Mouse (Mus musculus) subcutaneous adipose tissue, adult 2 months (tissue): Measurements from ENCODE around the gene Vmn1r25. TPM values are rescaled to one million over a fixed set of nuclear protein-coding genes. Genes with fewer than 3 reads are reported as not detected.

Experiments used
- polyA plus RNA-seq: library from polyadenylated mRNA; depleted of rRNA; stranded (reverse); fragments of >200 nt; gene quantifications from 2 replicates; pipeline ENCODE4 v1.2.3, GENCODE M21; 2012; ENCODE audit warnings: low replicate concordance; rRNA removed

The Vmn1r25 gene
- not detected in 2 replicates for polyA plus RNA-seq

DNA sequence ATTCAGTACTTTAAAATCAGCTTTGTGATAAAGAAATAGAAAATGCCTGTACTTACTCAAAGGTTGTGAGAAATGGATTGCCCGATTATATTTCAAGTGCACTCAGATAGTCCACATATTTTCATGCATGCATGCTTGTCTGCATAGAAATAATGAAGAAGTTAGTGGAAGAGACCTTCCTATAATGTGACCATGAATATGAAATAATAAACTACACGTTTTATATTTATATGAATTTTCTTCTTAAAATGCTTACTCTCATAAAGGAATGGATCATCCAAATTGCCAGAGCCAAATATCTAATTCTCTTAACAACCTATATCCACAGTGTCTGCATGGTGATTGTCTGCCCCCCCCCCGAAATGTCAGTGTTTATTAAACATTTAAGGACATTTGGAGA is at the start of gene Vmn1r25:
Vmn1r25 (minus strand) TSS at position 101 of the 400 bp plus-strand sequence.

GRCm38 (mm10) chr6:58015059-58015458 is 34.4 kb upstream of the Vmn1r25 start, which contains the start of gene Vmn1r26:
Vmn1r26 (minus strand) TSS chr6:58015159.

GRCm38 (mm10) chr6:57961403-57961802 is 19.2 kb downstream of the Vmn1r25 start, which contains the start of gene Vmn1r24:
Vmn1r24 (minus strand) TSS chr6:57961503.

Other genes with a start within 250 kb of the Vmn1r25 start
- 5.6 and 20.5 TPM in 2 replicates for gene Vopp1, start 155.7 kb downstream of the Vmn1r25 start, polyA plus RNA-seq
- not detected in 2 replicates for gene Vmn1r21, start 130.5 kb downstream of the Vmn1r25 start, polyA plus RNA-seq
- not detected in 2 replicates for gene Vmn1r22, start 72.8 kb downstream of the Vmn1r25 start, polyA plus RNA-seq
- not detected in 2 replicates for gene Vmn1r23, start 54.0 kb downstream of the Vmn1r25 start, polyA plus RNA-seq
- not detected in 2 replicates for gene Vmn1r24, start 19.3 kb downstream of the Vmn1r25 start, polyA plus RNA-seq
- not detected in 2 replicates for gene Vmn1r26, start 34.3 kb upstream of the Vmn1r25 start, polyA plus RNA-seq
- not detected in 2 replicates for gene Vmn1r27, start 238.0 kb upstream of the Vmn1r25 start, polyA plus RNA-seq